Mouse (Mus musculus) kidney, embryonic 14.5 days (tissue): ENCODE data around the gene Mal. TPM values are rescaled to one million over a fixed set of nuclear protein-coding genes. Genes with fewer than 3 reads are reported as not detected.

Source experiments
- ATAC-seq: fragments of 200-750 bp; cut with Nextera tagmentation; 2 replicates; pipeline ENCODE4 v1.8.0; 2017; ENCODE audit warnings: moderate number of reproducible peaks, mild to moderate bottlenecking, moderate TSS enrichment, moderate library complexity; ENCODE audit not compliant: low FRiP score, low TSS enrichment
- H3K27ac ChIP-seq: fragments of 300-500 bp; sonication (generic); 2 replicates; pipeline ENCODE4 v1.5.1; 2014; ENCODE audit warnings: low read depth, mild to moderate bottlenecking, low read length, moderate library complexity, mixed read lengths
- H3K27me3 ChIP-seq: fragments of 300-500 bp; sonication (generic); 2 replicates; pipeline ENCODE4 v1.6.1; 2014; ENCODE audit warnings: mild to moderate bottlenecking, low read length; ENCODE audit not compliant: control insufficient read depth, insufficient read depth
- H3K36me3 ChIP-seq: fragments of 300-500 bp; sonication (generic); 2 replicates; pipeline ENCODE4 v1.6.1; 2014; ENCODE audit warnings: low read length, mixed read lengths; ENCODE audit not compliant: control insufficient read depth, insufficient read depth
- H3K4me1 ChIP-seq: fragments of 300-500 bp; sonication (generic); 2 replicates; pipeline ENCODE4 v1.6.1; 2014; ENCODE audit warnings: low read length, mixed read lengths; ENCODE audit not compliant: control insufficient read depth, insufficient read depth
- H3K4me2 ChIP-seq: fragments of 300-500 bp; sonication (generic); replicated peaks from 2 replicates; pipeline ENCODE4 v1.6.1; 2014; ENCODE audit warnings: low read depth, mild to moderate bottlenecking, low read length
- H3K4me3 ChIP-seq: fragments of 300-500 bp; sonication (generic); 2 replicates; pipeline ENCODE4 v1.5.1; 2014; ENCODE audit warnings: mild to moderate bottlenecking, low read length
- H3K9ac ChIP-seq: fragments of 300-500 bp; sonication (generic); 2 replicates; pipeline ENCODE4 v1.6.1; 2014; ENCODE audit warnings: low read depth, mild to moderate bottlenecking, low read length, moderate library complexity
- H3K9me3 ChIP-seq: fragments of 300-500 bp; sonication (generic); 2 replicates; pipeline ENCODE4 v1.6.1; 2016; ENCODE audit warnings: low read length; ENCODE audit not compliant: control insufficient read depth
- WGBS: fragments of 180-500 bp; shearing (Covaris S2); extraction: QIAGEN DNeasy Blood & Tissue Kit; methylation state at CpG from one replicate; pipeline ENCODE4 v1.1.7; 2014; 5-methylcytosine and 5-hydroxymethylcytosine counted together
- polyA plus RNA-seq: library from polyadenylated mRNA; unstranded; fragments of >200 nt; fragmentation: Nextera tagmentation; extraction: Ambion mirVana; gene quantifications from 2 replicates; pipeline ENCODE4 v1.2.1, GENCODE M21; 2014

Mal gene
- polyA plus RNA-seq, 1 experiment from 2014 or later, result 33.2 TPM

DNA sequence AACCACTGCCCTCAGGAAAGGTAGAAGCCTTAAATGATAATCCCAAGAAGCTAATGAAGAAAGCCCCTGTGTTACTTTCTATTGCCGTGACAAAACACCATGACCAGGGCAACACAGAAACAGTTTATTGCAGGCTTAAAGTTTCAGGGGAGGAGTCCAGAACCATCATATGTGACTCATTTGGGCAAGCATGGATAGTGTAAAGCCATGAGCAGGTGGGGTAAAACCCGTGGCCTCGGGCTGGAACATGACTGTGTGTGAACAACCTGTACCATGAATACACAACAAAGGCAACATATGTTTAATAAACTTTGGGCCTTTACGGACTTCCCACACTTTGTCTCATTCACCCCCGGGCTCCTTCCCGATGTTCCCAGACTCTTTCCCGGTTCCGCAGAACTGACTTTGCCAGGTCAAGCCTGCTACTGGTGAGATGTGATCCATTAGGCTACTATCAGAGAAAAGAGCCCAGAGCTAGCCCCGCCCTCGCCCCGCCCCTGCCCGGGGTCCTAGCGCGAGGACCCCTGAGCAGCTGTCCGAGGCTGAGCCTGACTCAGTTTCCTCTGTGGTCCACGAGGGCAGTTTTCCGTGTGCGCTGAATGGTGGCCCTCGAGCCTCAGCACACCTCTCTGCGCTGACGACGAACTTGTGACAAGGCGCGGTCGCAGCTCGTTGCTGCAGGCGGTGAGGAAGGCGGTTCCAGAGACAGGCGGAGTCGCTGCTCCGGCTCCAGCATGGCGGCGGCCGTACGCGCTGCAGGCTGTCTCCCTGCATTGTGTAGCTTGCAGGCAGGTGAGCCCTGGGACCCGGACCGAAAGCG lies 69.6 kb downstream of the Mal start, which contains the start of the genes Zfp661 and Mrps5:
Zfp661 (minus strand) TSS at position 401 of the 820 bp plus-strand sequence.
Mrps5 (plus strand) TSS at position 529 of the 820 bp plus-strand sequence.
- no peaks in the 10 kb centered on the region for H3K9me3 ChIP-seq
- H3K9ac ChIP-seq, result peak within 1 kb of the TSS; percentile 70
- ATAC-seq, result peak; percentile 84
- WGBS, result 5% methylated on average over 39 of the region's 39 CpGs
- H3K4me2 ChIP-seq, result peak within 1 kb of the TSS; percentile 79
- H3K36me3 ChIP-seq, result peaks cover 8% of the 10 kb centered on the region
- no peaks in the 10 kb centered on the region; the same call in 1 of the 2 replicates for H3K27me3 ChIP-seq
- peak within 1 kb of the TSS; percentile 78 for H3K27ac ChIP-seq
- H3K4me1 ChIP-seq, result peaks cover 14% of the 10 kb centered on the region
- peak within 1 kb of the TSS; percentile 95 for H3K4me3 ChIP-seq

DNA sequence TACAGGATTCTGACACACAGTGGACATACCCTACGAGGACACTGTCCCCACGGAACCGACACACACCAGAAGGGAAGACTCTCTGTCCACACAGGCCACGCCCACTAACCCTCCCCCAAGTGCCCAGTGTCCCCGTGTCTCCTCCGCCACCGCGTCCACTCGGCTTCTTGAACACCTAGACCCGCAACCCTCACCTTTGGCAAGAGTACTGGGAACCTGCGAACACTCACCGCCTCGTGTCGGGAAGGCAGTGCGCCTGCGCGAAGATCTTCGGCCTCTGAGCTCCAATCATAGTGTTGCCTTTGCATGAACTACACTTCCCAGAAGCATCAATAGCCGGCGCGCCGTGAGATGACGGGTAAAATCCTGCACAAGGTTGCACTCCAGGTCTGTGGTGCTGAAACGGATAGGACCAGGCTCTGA lies 72.0 kb downstream of the Mal start:
- H3K9ac ChIP-seq, result peak overlapping the region; percentile 71
- WGBS, result under 1% methylated on average over 24 of the region's 24 CpGs
- H3K36me3 ChIP-seq, result no peaks in the 10 kb centered on the region; the same call in 1 of the 2 replicates
- H3K4me1 ChIP-seq, result peaks cover 14% of the 10 kb centered on the region
- no peaks in the 10 kb centered on the region for H3K9me3 ChIP-seq
- peak; percentile 90 for ATAC-seq
- H3K4me2 ChIP-seq, result peak overlapping the region; percentile 70
- no peak overlapping the region for H3K27ac ChIP-seq
- H3K4me3 ChIP-seq, result peak overlapping the region; percentile 62
- H3K27me3 ChIP-seq, result no peaks in the 10 kb centered on the region; the same call in 1 of the 2 replicates

Other genes with a start within 250 kb of the Mal start
- 0.15 TPM in 1 of 2 replicates, not detected in the other for gene Gpat2, start 231.5 kb downstream of the Mal start, polyA plus RNA-seq
- gene Fahd2a, start 212.1 kb downstream of the Mal start, polyA plus RNA-seq, result 29.5 and 29.7 TPM in 2 replicates
- gene Kcnip3, start 134.6 kb downstream of the Mal start, polyA plus RNA-seq, result 4.0 and 4.9 TPM in 2 replicates
- 1.4 and 1.9 TPM in 2 replicates for gene Prom2, start 115.2 kb downstream of the Mal start, polyA plus RNA-seq
- gene Zfp661, start 69.6 kb downstream of the Mal start, polyA plus RNA-seq, result 2.8 and 5.7 TPM in 2 replicates
- gene Mrps5, start 69.5 kb downstream of the Mal start, polyA plus RNA-seq, result 142 and 146 TPM in 2 replicates
- gene Mall, start 73.2 kb upstream of the Mal start, polyA plus RNA-seq, result 1.2 and 2.3 TPM in 2 replicates
- gene Nphp1, start 132.2 kb upstream of the Mal start, polyA plus RNA-seq, result 29.1 and 32.0 TPM in 2 replicates
- gene Mtln, start 135.8 kb upstream of the Mal start, polyA plus RNA-seq, result 37.6 and 47.7 TPM in 2 replicates
- 35.9 and 38.8 TPM in 2 replicates for gene Bub1, start 175.2 kb upstream of the Mal start, polyA plus RNA-seq
- 1.4 and 1.6 TPM in 2 replicates for gene Acoxl, start 182.2 kb upstream of the Mal start, polyA plus RNA-seq